Mouse (Mus musculus) hindbrain, embryonic 14.5 days (tissue): Measurements from ENCODE around the gene Ctxn1. TPM values are rescaled to one million over a fixed set of nuclear protein-coding genes. Genes with fewer than 3 reads are reported as not detected.
"Not testable (repeated sequence)": the region's sequence is repeated elsewhere in the genome, so short reads cannot be mapped to it uniquely, and the experiment has no call there.

Experiments
- ATAC-seq: fragments of 200-750 bp; cut with Nextera tagmentation; 2 replicates; pipeline ENCODE4 v1.8.0; 2017; ENCODE audit warnings: moderate number of reproducible peaks, mild to moderate bottlenecking, moderate TSS enrichment, moderate library complexity; ENCODE audit not compliant: low FRiP score
- DNase-seq: peaks from one replicate; pipeline ENCODE4 v3.0.0-alpha.2; 2015; ENCODE audit warnings: low spot score
- H3K27ac ChIP-seq: fragments of 300-500 bp; sonication (generic); 2 replicates; pipeline ENCODE4 v1.5.1; 2014; ENCODE audit warnings: mild to moderate bottlenecking, moderate library complexity
- H3K27me3 ChIP-seq: fragments of 300-500 bp; sonication (generic); 2 replicates; pipeline ENCODE4 v1.6.1; 2014; ENCODE audit warnings: mild to moderate bottlenecking, low read length, mixed read lengths; ENCODE audit not compliant: control insufficient read depth, insufficient read depth
- H3K36me3 ChIP-seq: fragments of 300-500 bp; sonication (generic); replicated peaks from 2 replicates; pipeline ENCODE4 v1.6.1; 2014; ENCODE audit not compliant: control insufficient read depth, insufficient read depth
- H3K4me1 ChIP-seq: fragments of 300-500 bp; sonication (generic); replicated peaks from 2 replicates; pipeline ENCODE4 v1.6.1; 2014; ENCODE audit warnings: antibody characterized with exemption, low read length, mixed read lengths; ENCODE audit not compliant: control insufficient read depth, insufficient read depth
- H3K4me2 ChIP-seq: fragments of 300-500 bp; sonication (generic); replicated peaks from 2 replicates; pipeline ENCODE4 v1.6.1; 2014; ENCODE audit warnings: mild to moderate bottlenecking, moderate library complexity
- H3K4me3 ChIP-seq: fragments of 300-500 bp; sonication (generic); replicated peaks from 2 replicates; pipeline ENCODE4 v1.5.1; 2014; ENCODE audit warnings: mild to moderate bottlenecking, low read length
- H3K9ac ChIP-seq: fragments of 300-500 bp; sonication (generic); 2 replicates; pipeline ENCODE4 v1.6.1; 2014
- H3K9me3 ChIP-seq: fragments of 300-500 bp; sonication (generic); 2 replicates; pipeline ENCODE4 v1.6.1; 2016; ENCODE audit warnings: low read length; ENCODE audit not compliant: control insufficient read depth
- WGBS: fragments of 180-500 bp; shearing (Covaris S2); extraction: QIAGEN DNeasy Blood & Tissue Kit; methylation state at CpG from one replicate; pipeline ENCODE4 v1.1.7; 2014; 5-methylcytosine and 5-hydroxymethylcytosine counted together
- polyA plus RNA-seq: library from polyadenylated mRNA; unstranded; fragments of >200 nt; fragmentation: Nextera tagmentation; extraction: Ambion mirVana; gene quantifications from 2 replicates; pipeline ENCODE4 v1.2.1, GENCODE M21; 2014

Ctxn1 gene
- polyA plus RNA-seq, 1 experiment from 2014 or later, result 235 TPM

DNA sequence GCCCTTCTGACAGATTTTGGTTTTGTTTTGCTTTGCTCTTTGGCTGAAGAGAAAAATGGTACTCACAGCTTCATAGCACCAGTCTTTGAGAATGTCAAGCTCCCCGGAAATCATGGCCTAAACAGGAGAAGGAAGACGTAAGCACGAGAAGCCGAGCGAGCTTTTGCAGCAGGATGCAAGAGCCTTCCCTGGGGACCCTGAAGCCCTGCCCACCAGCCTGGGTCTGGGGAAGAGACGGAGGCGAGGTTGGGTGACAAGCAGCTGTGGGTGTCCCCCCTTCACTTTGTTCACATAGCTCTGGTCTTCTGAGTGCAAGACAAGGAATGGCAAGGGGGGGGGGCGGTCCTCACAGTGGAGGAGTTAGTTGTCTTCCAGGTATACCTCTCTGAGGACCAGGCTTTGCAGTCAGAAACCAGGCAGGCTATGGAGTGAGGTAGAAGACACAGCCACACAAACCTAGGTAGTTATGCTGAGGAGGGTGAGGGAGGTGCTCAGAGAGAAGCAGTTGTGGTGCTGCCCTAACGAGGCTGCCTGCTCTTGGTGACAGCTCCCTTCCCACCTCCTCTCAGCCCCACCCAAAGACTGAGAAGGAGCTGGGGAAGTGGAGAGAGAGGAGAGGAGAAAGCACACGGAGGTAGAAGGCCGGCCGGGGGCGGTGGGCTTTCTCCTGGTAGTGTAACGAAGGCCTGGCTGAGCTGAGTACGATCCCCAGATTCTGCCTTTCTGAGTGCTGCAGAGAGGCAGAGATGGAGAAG, 6.3 kb upstream of the Ctxn1 start:
- no peak for ATAC-seq
- H3K9ac ChIP-seq, result no peak overlapping the region
- H3K9me3 ChIP-seq, result no peaks in the 10 kb centered on the region
- H3K4me1 ChIP-seq, result no peaks in the 10 kb centered on the region
- no peak overlapping the region for H3K27ac ChIP-seq
- WGBS, result 95% methylated on average over 15 of the region's 15 CpGs
- no peak overlapping the region for H3K4me2 ChIP-seq
- DNase-seq, result no peak
- H3K36me3 ChIP-seq, result peaks cover 98% of the 10 kb centered on the region
- H3K4me3 ChIP-seq, result no peak overlapping the region
- no peaks in the 10 kb centered on the region for H3K27me3 ChIP-seq

DNA sequence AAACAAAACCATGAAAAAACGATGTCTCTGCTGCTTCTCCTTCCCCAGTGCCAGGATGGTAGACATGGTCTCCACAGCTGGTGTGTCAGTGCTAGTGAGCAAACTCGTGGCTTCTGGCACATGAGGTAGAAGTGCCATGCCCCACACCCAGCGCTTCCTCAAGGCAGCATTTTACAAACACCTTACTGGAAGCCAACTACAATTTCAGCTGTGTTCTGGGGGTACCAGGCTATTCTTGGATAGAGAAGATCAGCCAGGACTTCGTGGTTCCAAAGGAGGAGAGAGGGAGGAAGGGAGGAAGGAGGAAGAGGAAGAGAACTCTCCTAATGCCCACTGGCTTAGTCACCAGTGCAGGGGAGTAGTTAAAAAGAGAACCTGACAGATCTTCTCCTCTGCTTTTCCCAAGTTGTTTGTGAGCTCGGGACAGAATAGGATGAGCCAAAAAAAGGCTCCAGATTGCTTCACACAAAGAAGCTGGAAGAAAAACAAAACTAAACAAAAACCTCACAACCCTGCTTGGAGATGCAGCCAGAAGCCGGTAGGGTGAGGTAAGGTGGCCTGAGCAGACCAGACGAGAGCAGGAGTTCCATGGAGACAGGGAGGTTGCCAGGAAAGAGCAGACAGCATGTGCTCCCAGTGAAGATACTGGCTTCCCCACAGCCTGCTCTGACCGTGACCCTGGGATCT, 4.2 kb upstream of the Ctxn1 start:
- peaks cover 84% of the 10 kb centered on the region for H3K36me3 ChIP-seq
- no peaks in the 10 kb centered on the region; the same call in 1 of the 2 replicates for H3K4me1 ChIP-seq
- ATAC-seq, result no peak
- no peaks in the 10 kb centered on the region for H3K9me3 ChIP-seq
- H3K4me3 ChIP-seq, result no peak overlapping the region
- no peak overlapping the region for H3K27ac ChIP-seq
- no peaks in the 10 kb centered on the region for H3K27me3 ChIP-seq
- DNase-seq, result no peak
- H3K4me2 ChIP-seq, result no peak overlapping the region
- 91% methylated on average over 8 of the region's 8 CpGs for WGBS
- no peak overlapping the region for H3K9ac ChIP-seq

DNA sequence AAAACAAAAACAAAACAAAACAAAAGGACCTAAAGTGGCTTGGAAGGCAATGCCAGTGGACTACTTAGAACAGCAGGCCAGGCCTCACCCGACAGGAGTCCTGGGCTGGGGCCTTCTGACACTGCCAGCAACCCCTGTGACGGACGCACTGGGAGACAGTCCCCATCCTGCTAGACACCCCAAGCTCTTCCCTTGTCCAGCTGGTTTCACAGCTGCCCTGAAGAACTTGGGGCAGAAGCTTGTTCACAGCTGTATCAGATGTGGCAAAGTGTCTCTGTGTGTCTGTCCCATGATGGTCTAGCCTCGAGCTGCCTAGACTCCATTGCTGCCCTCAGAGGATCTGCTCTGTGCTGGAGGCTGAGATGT, 714 bp upstream of the Ctxn1 start:
- WGBS, result 91% methylated on average over 4 of the region's 4 CpGs
- ATAC-seq (no peak), DNase-seq (no peak)
- peaks cover 73% of the 10 kb centered on the region for H3K36me3 ChIP-seq
- peak overlapping the region; percentile 75 for H3K9ac ChIP-seq
- no peaks in the 10 kb centered on the region for H3K9me3 ChIP-seq
- H3K4me1 ChIP-seq, result peaks cover 16% of the 10 kb centered on the region
- H3K27me3 ChIP-seq, result no peaks in the 10 kb centered on the region
- peak overlapping the region; percentile 53; the same call in 1 of the 2 replicates for H3K4me3 ChIP-seq
- peak overlapping the region; percentile 61 for H3K4me2 ChIP-seq
- peak overlapping the region; percentile 88 for H3K27ac ChIP-seq

DNA sequence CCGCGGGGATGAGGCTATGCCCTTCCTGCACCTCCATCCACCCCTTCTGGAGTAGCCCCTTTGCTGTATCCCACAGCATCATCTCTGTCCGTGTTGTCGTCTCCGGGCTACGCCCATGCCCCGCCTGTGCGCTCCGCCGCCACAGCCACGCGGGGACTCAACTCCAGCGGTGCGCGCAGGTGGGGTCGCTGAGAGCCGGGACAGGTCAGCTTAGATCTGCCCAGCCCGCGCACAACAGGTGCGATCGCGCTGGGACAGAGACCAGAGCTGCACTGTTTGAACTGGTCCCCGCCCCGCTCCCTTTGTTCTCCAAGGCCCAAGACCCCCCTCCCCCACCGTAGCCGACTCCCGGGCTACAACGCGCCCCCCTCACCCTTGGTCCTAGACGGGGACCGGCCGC, 396 bp downstream of the Ctxn1 start:
- DNase-seq (no peak), ATAC-seq (peak; percentile 76)
- H3K27me3 ChIP-seq, result no peaks in the 10 kb centered on the region
- peak overlapping the region; percentile 88 for H3K27ac ChIP-seq
- H3K9ac ChIP-seq, result peak overlapping the region; percentile 75
- peaks cover 68% of the 10 kb centered on the region for H3K36me3 ChIP-seq
- peak overlapping the region; percentile 53 for H3K4me3 ChIP-seq
- peaks cover 25% of the 10 kb centered on the region for H3K4me1 ChIP-seq
- WGBS, result under 1% methylated on average over 32 of the region's 32 CpGs
- H3K4me2 ChIP-seq, result peak overlapping the region; percentile 61
- no peaks in the 10 kb centered on the region for H3K9me3 ChIP-seq

DNA sequence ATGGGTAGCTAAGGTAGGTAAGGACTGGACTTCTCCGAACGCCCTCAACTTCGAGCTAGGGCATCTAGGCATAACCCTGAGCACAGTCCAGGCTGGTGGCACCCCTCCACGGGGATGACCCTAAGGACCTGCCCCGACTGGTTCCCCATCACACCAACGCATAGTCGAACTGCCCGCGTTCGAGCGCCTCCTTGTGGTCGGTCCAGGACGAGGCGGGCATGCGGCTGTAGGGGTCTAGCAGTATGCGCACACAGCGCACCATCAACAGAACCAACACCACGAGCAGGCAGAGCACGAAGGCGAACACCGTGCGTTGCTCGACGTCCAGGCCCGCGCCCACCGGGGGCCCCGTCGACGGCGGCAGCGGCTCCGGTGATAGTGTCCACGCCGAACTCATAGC, 841 bp downstream of the Ctxn1 start:
- no peaks in the 10 kb centered on the region for H3K27me3 ChIP-seq
- peak; percentile 60 for ATAC-seq
- peak overlapping the region; percentile 61 for H3K4me2 ChIP-seq
- H3K27ac ChIP-seq, result peak overlapping the region; percentile 88
- peaks cover 27% of the 10 kb centered on the region for H3K4me1 ChIP-seq
- H3K9me3 ChIP-seq, result no peaks in the 10 kb centered on the region
- peak overlapping the region; percentile 75 for H3K9ac ChIP-seq
- peaks cover 64% of the 10 kb centered on the region for H3K36me3 ChIP-seq
- peak overlapping the region; percentile 53 for H3K4me3 ChIP-seq
- peak; percentile 89 for DNase-seq
- WGBS, result 2% methylated on average over 35 of the region's 35 CpGs

DNA sequence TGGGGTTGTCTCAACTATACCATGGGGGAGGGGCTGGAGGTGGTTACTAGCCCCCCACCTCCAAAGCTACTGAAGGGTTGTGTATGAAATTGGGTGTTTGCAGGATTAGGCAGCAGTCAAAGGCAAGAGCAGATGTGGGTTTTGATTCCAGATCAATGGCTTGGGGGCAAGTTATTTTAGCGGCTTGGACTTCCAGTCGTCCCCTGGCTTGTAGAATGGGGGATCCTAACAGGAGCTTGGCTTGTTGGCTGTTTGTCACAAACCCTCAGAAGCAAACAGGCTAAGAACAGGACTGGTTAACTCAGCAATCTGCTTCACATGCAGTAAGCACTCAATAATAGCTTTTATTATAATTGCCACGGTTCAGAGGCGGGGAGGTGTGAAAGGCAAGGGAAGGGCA, 1.7 kb downstream of the Ctxn1 start:
- Histone ChIP-seq H3K36me3 (peaks cover 55% of the 10 kb centered on the region), H3K27me3 (no peaks in the 10 kb centered on the region), H3K9ac (peak overlapping the region; percentile 75), H3K4me2 (peak overlapping the region; percentile 61), H3K9me3 (no peaks in the 10 kb centered on the region), H3K4me3 (peak overlapping the region; percentile 53), H3K4me1 (peaks cover 31% of the 10 kb centered on the region), H3K27ac (peak overlapping the region; percentile 88; the same call in 1 of the 2 replicates)
- 54% methylated on average over 4 of the region's 4 CpGs for WGBS
- no peak for ATAC-seq
- no peak for DNase-seq

DNA sequence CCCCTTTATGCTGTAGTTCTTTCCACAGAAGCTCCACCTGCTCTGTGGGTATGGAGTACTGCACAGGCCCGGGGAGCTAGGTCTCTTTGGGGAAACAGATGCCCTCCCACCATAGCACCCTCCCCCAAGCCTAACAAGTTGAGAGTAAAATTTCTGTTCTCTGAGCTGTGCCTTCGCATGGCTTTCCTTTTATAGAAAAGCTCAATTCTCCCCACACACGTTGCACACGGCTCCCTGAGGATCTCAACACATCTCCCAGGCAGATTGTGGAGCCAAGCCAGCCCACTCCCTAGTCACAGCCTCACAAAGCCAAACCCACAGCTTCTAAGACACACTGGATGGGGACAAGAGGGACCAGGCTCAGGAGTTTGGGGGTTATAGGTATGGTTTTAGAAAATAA, 2.2 kb downstream of the Ctxn1 start:
- Histone ChIP-seq H3K4me2 (peak overlapping the region; percentile 61), H3K27ac (peak overlapping the region; percentile 38; the same call in 1 of the 2 replicates), H3K9ac (peak overlapping the region; percentile 75), H3K9me3 (no peaks in the 10 kb centered on the region), H3K4me3 (peak overlapping the region; percentile 53; the same call in 1 of the 2 replicates), H3K27me3 (no peaks in the 10 kb centered on the region), H3K36me3 (peaks cover 50% of the 10 kb centered on the region), H3K4me1 (peaks cover 34% of the 10 kb centered on the region)
- ATAC-seq, result no peak
- no peak for DNase-seq
- WGBS, result 52% methylated on average over 4 of the region's 4 CpGs

DNA sequence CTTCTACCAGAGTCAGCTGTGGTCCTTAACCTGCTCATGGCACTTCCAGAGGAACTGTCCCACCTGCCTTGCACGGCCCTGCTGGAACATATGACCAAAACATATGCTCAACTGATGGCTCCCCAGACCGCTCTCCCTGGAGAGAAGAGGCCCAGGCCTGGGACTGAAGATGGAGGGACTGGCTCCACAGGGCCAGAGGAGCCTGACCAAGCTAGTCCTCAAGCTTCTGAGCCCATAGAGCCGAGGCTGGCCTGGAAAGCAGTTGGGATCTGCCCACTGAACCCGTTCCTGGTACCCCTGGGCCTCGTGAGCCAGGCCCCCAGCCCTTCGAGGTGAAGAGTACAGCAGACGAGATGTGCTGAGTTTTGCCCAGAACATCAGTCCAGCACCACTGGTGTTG, 3.6 kb downstream of the Ctxn1 start:
- not testable (repeated sequence) for ATAC-seq, H3K27me3 ChIP-seq, H3K9ac ChIP-seq, DNase-seq, H3K4me2 ChIP-seq, H3K27ac ChIP-seq, H3K9me3 ChIP-seq, H3K4me3 ChIP-seq
- Histone ChIP-seq H3K36me3 (peaks cover 38% of the 10 kb centered on the region), H3K4me1 (peaks cover 34% of the 10 kb centered on the region)
- 88% methylated on average over 7 of the region's 7 CpGs for WGBS

DNA sequence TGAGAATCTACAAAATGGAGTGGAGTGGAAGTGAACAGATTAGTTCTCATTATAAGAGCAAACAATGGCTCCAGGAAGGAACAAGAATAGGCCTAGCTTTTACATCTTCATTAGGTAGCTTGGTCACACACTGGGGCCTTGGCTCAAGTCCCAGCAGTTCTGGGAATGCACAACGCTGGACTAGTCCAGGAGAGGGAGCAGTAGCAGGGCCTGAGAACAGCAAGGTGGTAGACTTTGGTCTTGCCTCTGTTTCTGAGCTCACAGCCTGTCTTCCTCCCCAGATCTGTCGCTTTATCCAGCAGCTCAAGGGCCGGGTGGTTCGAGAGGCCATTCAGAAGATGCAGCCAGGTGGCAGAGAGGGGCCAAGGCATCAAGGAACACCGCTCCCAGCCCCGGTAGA, 5.1 kb downstream of the Ctxn1 start:
- ATAC-seq (no peak), DNase-seq (peak; percentile 77)
- Histone ChIP-seq H3K36me3 (peaks cover 38% of the 10 kb centered on the region), H3K4me2 (peak overlapping the region; percentile 72), H3K4me1 (peaks cover 34% of the 10 kb centered on the region), H3K27me3 (no peaks in the 10 kb centered on the region), H3K9me3 (no peaks in the 10 kb centered on the region), H3K4me3 (peak overlapping the region; percentile 49), H3K9ac (peak overlapping the region; percentile 63; the same call in 1 of the 2 replicates), H3K27ac (peak overlapping the region; percentile 81; the same call in 1 of the 2 replicates)
- 67% methylated on average over 6 of the region's 6 CpGs for WGBS
